Mouse (Mus musculus): Measurements from ENCODE around the gene Rragc. TPM values are rescaled to one million over a fixed set of nuclear protein-coding genes. Genes with fewer than 3 reads are reported as not detected.

The Rragc gene
- polyA plus RNA-seq (2016; fragmentation: Nextera tagmentation; extraction: Ambion mirVana): 53.6 and 56.6 TPM in 2 replicates

DNA sequence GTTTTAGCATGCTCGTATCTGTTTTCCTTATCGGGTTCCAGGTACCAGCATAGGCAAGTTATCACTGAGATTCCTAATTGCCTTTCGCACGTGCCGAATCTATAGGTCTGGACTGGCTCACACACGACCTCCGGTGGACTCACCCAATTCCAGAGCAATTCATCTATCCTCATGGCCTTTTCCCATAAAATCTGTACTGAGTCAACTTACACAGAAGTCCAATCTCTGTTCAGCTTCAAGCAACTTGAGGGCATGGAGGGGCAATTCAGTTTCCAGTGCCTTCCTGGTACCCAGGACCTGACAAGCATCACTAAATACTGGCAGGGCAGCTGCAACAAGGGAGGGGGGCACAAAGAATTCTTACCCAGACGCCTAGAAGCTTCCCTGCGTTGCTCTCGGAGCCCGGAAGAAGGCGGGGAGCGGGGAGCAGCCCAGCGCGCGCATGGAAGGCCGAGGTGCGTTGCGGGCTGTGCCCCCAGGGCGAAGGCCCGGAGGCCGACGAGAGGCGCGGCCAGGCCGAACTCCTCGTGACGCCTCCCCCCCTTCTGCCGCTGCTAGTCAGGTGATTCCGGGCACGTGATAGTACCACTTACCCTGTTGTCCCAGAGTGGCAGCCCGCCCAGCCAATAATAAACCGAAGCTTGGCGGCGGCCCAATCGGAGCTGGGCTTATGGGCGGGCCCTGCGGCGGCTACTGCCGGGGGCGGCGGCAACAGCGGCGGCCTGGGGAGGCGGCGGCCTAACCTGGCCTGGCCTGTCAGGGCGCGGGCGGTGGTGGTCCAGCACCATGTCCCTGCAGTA lies at the start of gene Rragc:
Rragc (plus strand) TSS at position 699 of the 800 bp plus-strand sequence.
- Histone ChIP-seq H3K9ac (peak within 1 kb of the TSS; percentile 91), H3K27me3 (no peaks in the 10 kb centered on the region), H3K36me3 (replicated peaks) (peaks cover 23% of the 10 kb centered on the region), H3K27ac (peak within 1 kb of the TSS; percentile 82), H3K4me2 (peak within 1 kb of the TSS; percentile 91), H3K9me3 (no peaks in the 10 kb centered on the region), H3K4me1 (peaks cover 24% of the 10 kb centered on the region), H3K4me3 (replicated peaks) (peak within 1 kb of the TSS; percentile 79)
- WGBS: under 1% methylated on average over 49 of the region's 49 CpGs
- ATAC-seq (ENCODE audit: low FRiP score): peak; percentile 100

DNA sequence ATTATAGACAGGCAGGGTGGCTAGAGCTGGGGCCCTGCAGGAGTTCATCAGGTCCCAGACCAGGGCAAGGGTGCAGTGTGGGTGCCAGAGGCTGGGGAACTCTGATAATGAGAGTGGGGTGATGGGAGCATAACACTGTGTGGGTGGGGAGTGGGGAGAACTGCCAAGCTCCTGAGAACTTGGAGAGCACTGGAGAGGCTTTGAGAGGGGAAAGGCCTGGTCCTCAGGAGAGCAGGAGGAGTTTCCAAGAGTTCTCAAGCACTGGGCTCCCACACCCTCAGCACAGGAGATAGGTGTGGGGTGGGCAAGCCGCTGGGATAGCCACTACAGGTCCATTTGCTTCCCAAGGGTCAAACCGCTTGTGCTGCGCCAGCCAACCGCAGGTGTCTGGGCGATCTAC lies 23.5 kb upstream of the Rragc start:
- Histone ChIP-seq H3K4me3 (replicated peaks) (no peak overlapping the region), H3K4me2 (no peak overlapping the region), H3K4me1 (no peaks in the 10 kb centered on the region), H3K9me3 (no peaks in the 10 kb centered on the region), H3K9ac (no peak overlapping the region), H3K27me3 (no peaks in the 10 kb centered on the region), H3K27ac (no peak overlapping the region), H3K36me3 (replicated peaks) (no peaks in the 10 kb centered on the region)
- WGBS: 92% methylated on average over 5 of the region's 5 CpGs
- ATAC-seq (ENCODE audit: low FRiP score): no peak

DNA sequence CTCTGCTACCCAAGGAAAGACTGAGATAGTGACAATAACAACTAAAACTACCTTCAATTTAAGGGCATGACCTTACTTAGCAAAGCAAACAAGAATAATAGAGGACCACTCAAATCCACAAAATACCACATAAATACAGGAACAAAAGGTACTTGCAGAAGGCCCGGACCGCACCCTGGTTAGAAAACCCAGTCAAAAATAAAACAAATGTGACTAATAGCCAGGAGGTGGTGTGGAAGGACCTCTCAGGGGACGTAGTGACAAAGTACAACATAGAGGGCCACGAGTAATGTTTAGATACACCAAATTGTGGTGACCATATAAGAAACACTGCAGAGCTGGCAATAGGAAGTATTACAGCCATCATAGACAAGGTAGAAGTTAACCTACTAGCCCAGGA lies 23.0 kb upstream of the Rragc start:
- no peaks in the 10 kb centered on the region for H3K4me1 ChIP-seq
- no peak overlapping the region for H3K4me2 ChIP-seq
- WGBS: 86% methylated on average over 4 of the region's 4 CpGs
- no peak overlapping the region for H3K27ac ChIP-seq
- H3K9me3 ChIP-seq: no peaks in the 10 kb centered on the region
- no peak overlapping the region for H3K4me3 ChIP-seq (replicated peaks)
- no peak overlapping the region for H3K9ac ChIP-seq
- ATAC-seq (ENCODE audit: low FRiP score): no peak
- no peaks in the 10 kb centered on the region for H3K27me3 ChIP-seq
- no peaks in the 10 kb centered on the region for H3K36me3 ChIP-seq (replicated peaks)

DNA sequence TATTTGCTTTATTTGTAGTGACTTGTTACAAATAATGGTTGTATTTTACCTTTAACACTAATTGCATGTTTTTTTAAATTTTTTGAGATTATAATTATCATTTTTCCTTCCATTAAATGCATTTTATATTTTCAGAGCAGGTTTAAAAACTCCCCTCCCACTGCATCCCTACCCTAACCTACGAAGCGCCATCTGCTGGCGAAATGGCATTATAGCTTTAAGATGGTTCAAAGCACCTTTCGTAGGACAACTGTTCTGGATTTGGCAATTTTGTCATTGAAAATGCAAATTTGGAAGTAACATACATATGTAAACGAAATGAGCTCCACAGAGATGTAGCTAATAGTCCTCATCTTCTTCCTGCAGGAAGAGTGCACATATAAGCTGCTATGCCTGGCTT lies 18.6 kb upstream of the Rragc start:
- no peaks in the 10 kb centered on the region for H3K27me3 ChIP-seq
- no peaks in the 10 kb centered on the region for H3K36me3 ChIP-seq (replicated peaks)
- no peak overlapping the region for H3K9ac ChIP-seq
- H3K4me2 ChIP-seq: no peak overlapping the region
- 10% methylated on average over 5 of the region's 5 CpGs for WGBS
- no peaks in the 10 kb centered on the region for H3K4me1 ChIP-seq
- no peaks in the 10 kb centered on the region for H3K9me3 ChIP-seq
- no peak overlapping the region for H3K4me3 ChIP-seq (replicated peaks)
- H3K27ac ChIP-seq: no peak overlapping the region
- ATAC-seq (ENCODE audit: low FRiP score): no peak

DNA sequence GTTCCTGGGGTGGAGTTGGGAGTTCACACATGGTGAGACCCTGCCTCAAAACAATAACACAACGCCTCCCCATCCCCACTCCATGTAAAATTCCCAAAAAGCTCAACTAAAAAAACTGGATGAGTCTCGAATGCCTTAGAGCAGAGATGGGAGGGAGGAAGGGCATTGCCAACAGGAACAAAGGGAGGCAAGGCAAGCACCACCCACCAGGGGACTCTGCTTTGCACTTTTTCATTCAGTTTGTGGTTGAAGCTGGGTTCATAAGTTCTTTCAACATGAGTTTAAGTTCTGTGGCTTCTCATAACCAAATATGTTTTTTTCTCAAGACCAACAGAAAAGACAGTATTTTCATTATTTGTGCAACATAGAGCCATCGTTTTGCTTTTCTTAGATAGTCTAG lies 13.8 kb upstream of the Rragc start:
- H3K27ac ChIP-seq: no peak overlapping the region
- H3K9ac ChIP-seq: no peak overlapping the region
- H3K36me3 ChIP-seq (replicated peaks): 0 out of 2 replicates have a peak, but pooled peaks cover 4% of the 10 kb centered on the region
- no peaks in the 10 kb centered on the region for H3K9me3 ChIP-seq
- no peaks in the 10 kb centered on the region for H3K27me3 ChIP-seq
- peaks cover 15% of the 10 kb centered on the region for H3K4me1 ChIP-seq
- H3K4me3 ChIP-seq (replicated peaks): no peak overlapping the region
- H3K4me2 ChIP-seq: no peak overlapping the region
- WGBS: 70% methylated on average over 3 of the region's 3 CpGs
- ATAC-seq (ENCODE audit: low FRiP score): no peak

DNA sequence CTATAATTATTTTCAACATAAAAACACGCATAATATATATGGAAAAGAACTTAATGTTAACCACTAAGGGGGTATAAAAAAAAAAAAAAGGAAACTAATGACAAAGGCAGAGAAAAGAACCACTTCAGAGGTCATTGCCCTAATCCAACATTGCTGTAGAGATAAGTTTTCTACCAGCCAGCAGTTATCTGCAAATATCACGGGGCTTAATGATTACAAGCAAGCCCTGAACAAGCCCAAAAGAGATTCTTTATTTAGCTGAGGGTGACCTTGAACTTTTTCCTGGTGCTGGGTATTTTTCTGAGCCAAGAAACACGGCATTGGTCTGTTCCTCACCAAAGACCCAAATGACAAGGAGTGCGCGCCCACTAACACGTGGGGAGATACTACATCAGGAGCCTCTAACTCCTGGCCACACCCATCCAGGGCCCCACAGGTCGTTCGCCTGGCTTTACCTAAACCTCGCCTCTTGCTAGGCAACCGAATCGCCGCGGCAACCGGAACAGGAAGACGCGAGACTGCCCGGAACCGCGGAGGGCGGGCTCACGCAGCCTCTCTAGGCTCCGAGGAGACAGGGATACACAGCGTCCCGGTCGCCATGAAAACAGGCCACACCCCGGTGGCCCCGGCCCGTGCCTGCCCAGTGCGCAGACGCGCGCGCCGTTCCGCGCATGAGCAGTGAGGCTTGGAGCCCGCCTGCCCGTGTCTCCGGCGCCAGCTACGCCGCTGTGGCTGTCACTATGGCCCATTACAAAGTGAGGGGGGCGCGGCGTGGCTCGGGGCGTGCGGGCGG lies 12.7 kb upstream of the Rragc start, which contains the start of gene Mycbp:
Mycbp (plus strand) TSS at position 500 of the 793 bp plus-strand sequence.
- Histone ChIP-seq H3K36me3 (replicated peaks) (peaks cover 7% of the 10 kb centered on the region), H3K4me2 (peak within 1 kb of the TSS; percentile 94), H3K27ac (peak within 1 kb of the TSS; percentile 65), H3K27me3 (no peaks in the 10 kb centered on the region), H3K4me1 (peaks cover 15% of the 10 kb centered on the region), H3K9ac (peak within 1 kb of the TSS; percentile 81), H3K4me3 (replicated peaks) (peak within 1 kb of the TSS; percentile 86), H3K9me3 (no peaks in the 10 kb centered on the region)
- ATAC-seq (ENCODE audit: low FRiP score): peak; percentile 100
- 1% methylated on average over 41 of the region's 49 CpGs for WGBS

DNA sequence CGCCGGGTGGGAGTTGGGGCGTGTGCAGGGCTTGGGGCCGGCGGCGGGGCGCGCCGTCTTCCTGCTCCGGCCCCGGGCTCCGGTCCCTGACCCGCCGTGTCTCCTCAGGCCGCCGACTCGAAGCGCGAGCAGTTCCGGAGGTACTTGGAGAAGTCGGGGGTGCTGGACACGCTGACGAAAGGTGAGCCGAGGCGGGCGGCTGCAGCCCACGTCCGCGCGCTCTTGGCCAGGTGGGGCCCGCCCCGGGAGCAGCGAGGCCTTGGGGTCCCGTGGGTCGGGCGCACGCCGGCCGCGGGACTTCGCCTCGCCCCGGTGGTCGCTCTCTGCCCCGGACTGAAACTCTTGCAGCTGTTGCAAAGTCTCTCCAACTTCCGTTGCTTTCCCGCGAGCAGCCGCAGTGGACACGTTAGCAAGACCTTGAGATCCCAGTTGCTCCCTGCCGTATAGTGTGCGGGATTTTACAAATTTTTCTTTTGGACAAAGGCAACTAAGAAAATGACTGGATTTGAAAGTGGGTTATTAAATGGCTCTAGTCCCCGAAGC lies 12.0 kb upstream of the Rragc start:
- WGBS: 1% methylated on average over 53 of the region's 53 CpGs
- H3K36me3 ChIP-seq (replicated peaks): peaks cover 7% of the 10 kb centered on the region
- peaks cover 15% of the 10 kb centered on the region for H3K4me1 ChIP-seq
- H3K27ac ChIP-seq: peak overlapping the region; percentile 65
- no peaks in the 10 kb centered on the region for H3K27me3 ChIP-seq
- peak; percentile 75; the same call in 1 of the 2 replicates for ATAC-seq (ENCODE audit: low FRiP score)
- peak overlapping the region; percentile 94 for H3K4me2 ChIP-seq
- peak overlapping the region; percentile 86 for H3K4me3 ChIP-seq (replicated peaks)
- no peaks in the 10 kb centered on the region for H3K9me3 ChIP-seq
- H3K9ac ChIP-seq: peak overlapping the region; percentile 81

DNA sequence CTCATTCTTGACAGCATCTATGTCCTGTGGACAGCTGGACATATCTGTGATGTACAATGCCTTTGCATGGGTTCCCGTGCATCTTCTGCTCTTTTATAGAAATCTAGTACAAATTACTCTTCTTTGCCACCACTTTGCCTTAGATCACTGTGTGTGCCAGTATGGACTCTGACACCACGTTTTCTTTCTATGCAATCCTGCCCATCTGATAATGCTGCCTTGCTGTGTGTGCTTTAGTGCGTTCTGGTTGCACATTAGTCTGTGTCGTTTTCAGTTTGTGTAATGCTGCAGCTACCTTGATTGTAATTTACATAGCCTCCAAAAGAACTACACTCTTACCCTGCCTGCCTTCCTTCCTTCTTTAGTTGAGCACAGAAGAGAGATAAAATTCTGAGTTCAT lies 5.7 kb upstream of the Rragc start:
- H3K36me3 ChIP-seq (replicated peaks): peaks cover 22% of the 10 kb centered on the region
- no peak overlapping the region for H3K4me3 ChIP-seq (replicated peaks)
- no peak overlapping the region for H3K27ac ChIP-seq
- H3K9ac ChIP-seq: no peak overlapping the region
- H3K27me3 ChIP-seq: no peaks in the 10 kb centered on the region
- no peak for ATAC-seq (ENCODE audit: low FRiP score)
- no peaks in the 10 kb centered on the region for H3K9me3 ChIP-seq
- WGBS: 92% methylated on average over 4 of the region's 4 CpGs
- H3K4me1 ChIP-seq: peaks cover 9% of the 10 kb centered on the region
- H3K4me2 ChIP-seq: no peak overlapping the region

DNA sequence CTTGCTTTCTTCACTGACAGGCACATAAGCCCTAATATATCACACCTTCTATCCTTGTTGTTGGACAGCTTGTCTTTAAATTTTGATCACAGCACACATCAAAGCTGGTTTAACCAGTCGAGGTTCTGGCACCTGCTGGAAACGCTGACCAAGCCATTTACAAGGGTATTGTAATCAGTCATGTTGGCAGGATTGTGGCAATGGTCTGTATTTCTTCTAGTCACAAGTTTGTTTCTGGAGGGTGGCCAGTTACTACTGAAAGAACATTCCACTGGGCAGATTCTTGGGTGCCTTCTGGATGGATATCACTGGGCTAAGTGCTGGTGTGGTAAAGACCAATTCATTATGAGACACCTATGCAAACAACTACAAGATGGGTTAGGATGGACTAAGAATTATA lies 4.8 kb upstream of the Rragc start:
- Histone ChIP-seq H3K4me3 (replicated peaks) (no peak overlapping the region), H3K4me1 (peaks cover 9% of the 10 kb centered on the region), H3K27ac (no peak overlapping the region), H3K27me3 (no peaks in the 10 kb centered on the region), H3K9ac (no peak overlapping the region), H3K9me3 (no peaks in the 10 kb centered on the region), H3K36me3 (replicated peaks) (peaks cover 22% of the 10 kb centered on the region), H3K4me2 (no peak overlapping the region)
- ATAC-seq (ENCODE audit: low FRiP score): no peak
- WGBS: 86% methylated on average over 2 of the region's 2 CpGs

DNA sequence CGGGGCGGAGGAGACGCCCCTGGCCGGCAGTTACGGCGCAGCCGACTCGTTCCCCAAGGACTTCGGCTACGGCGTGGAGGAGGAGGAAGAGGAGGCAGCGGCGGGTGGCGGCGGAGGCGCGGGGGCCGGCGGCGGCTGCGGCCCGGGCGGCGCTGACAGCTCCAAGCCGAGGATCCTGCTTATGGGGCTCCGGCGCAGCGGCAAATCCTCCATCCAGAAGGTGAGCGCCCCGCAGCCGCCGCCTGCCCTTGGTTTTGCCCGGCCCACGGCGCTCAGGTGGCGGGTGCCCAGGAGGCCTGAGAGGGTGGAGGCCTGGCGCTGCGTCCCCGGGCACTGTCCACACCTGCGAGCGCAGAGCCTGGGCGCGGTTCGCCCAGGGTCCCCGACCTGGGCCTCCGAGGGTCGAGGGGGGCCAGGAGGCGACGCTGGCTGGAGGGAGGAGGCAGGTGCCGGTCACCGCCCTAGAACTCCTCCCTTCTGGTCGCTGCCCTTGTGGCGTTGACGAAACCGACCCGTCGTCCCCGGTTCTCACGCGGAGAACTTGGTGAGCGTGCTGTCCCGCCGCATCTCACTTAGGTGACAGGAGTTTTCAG lies 398 bp downstream of the Rragc start, which contains the start of gene 4930535I16Rik:
4930535I16Rik (minus strand) TSS at position 475 of the 593 bp plus-strand sequence.
- no peaks in the 10 kb centered on the region for H3K27me3 ChIP-seq
- no peaks in the 10 kb centered on the region for H3K9me3 ChIP-seq
- peaks cover 27% of the 10 kb centered on the region for H3K36me3 ChIP-seq (replicated peaks)
- peak within 1 kb of the TSS; percentile 82 for H3K27ac ChIP-seq
- H3K4me1 ChIP-seq: peaks cover 24% of the 10 kb centered on the region
- ATAC-seq (ENCODE audit: low FRiP score): peak; percentile 57
- H3K4me2 ChIP-seq: peak within 1 kb of the TSS; percentile 91
- peak within 1 kb of the TSS; percentile 79 for H3K4me3 ChIP-seq (replicated peaks)
- peak within 1 kb of the TSS; percentile 91 for H3K9ac ChIP-seq
- under 1% methylated on average over 55 of the region's 63 CpGs for WGBS

DNA sequence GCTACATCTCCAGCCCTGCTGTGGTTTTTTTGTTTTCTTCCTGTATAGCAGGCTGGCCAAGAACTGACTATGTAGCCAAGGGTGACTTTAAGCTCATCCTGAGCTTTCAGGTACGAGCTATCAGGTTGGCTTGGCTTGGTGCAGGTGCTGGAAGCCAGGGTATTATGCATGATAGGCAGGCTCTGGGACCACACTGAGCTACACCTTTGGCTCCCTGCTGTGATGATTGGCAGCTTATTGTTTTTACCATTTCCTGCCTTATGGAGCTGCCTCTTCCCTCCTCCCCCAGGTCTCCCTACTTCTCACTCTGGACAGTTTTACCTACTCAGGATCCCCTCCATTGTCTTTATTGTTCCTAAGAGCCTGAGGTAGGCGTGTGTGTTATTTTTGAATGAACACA lies 1.6 kb downstream of the Rragc start:
- WGBS: 48% methylated on average over 2 of the region's 2 CpGs
- peaks cover 22% of the 10 kb centered on the region for H3K36me3 ChIP-seq (replicated peaks)
- no peak overlapping the region for H3K27ac ChIP-seq
- no peaks in the 10 kb centered on the region for H3K27me3 ChIP-seq
- H3K9me3 ChIP-seq: no peaks in the 10 kb centered on the region
- 0 out of 2 replicates have a peak overlapping the region, but pooled peaks have one; percentile 91 for H3K9ac ChIP-seq
- H3K4me1 ChIP-seq: peaks cover 24% of the 10 kb centered on the region
- peak overlapping the region; percentile 91 for H3K4me2 ChIP-seq
- H3K4me3 ChIP-seq (replicated peaks): peak overlapping the region; percentile 79
- ATAC-seq (ENCODE audit: low FRiP score): no peak

Measured in forebrain, embryonic 12.5 days (tissue).